Mouse (Mus musculus): ENCODE data around the gene Casc3. TPM values are rescaled to one million over a fixed set of nuclear protein-coding genes. Genes with fewer than 3 reads are reported as not detected.
"Not testable (repeated sequence)": the region's sequence is repeated elsewhere in the genome, so short reads cannot be mapped to it uniquely, and the experiment has no call there.

The Casc3 gene
- total and polyA plus RNA-seq, 2 experiments from 2014 or later: 32.2 to 39.7 TPM

- Histone ChIP-seq H3K4me2 (ENCODE audit: low read depth, low read length, poor library complexity, severe bottlenecking) (peak overlapping the region; percentile 63), H3K4me1 (ENCODE audit: insufficient read depth, low read length) (peaks cover 3% of the 10 kb centered on the region; the same call in 1 of the 2 replicates), H3K27me3 (ENCODE audit: insufficient read depth, low read length) (no peaks in the 10 kb centered on the region), H3K36me3 (ENCODE audit: insufficient read depth, low read length) (peaks cover 24% of the 10 kb centered on the region), H3K9me3 (ENCODE audit: low read length) (no peaks in the 10 kb centered on the region), H3K4me3 (ENCODE audit: low read depth, low read length) (peak overlapping the region; percentile 63), H3K27ac (ENCODE audit: low read depth, low read length) (peak overlapping the region; percentile 92), H3K9ac (replicated peaks; ENCODE audit: low read length, poor library complexity, severe bottlenecking) (peak overlapping the region; percentile 84)
- TF ChIP-seq CTCF (IDR thresholded peaks at IDR 0.05): peak; percentile 52
- peak; percentile 97 for ATAC-seq (ENCODE audit: low FRiP score)
- peak; percentile 99 for DNase-seq (ENCODE audit: low spot score)
- WGBS: under 1% methylated on average over 59 of the region's 84 CpGs
Measured at GRCm38 (mm10) chr11:98809457-98810290, 5.0 kb downstream of the Casc3 start.

GRCm38 (mm10) chr11:98810686-98811085, 6.0 kb downstream of the Casc3 start:
- no peak for TF ChIP-seq CTCF (IDR thresholded peaks at IDR 0.05)
- WGBS: 76% methylated on average over 7 of the region's 7 CpGs
- Histone ChIP-seq H3K4me3 (ENCODE audit: low read depth, low read length) (peak overlapping the region; percentile 63), H3K9me3 (ENCODE audit: low read length) (no peaks in the 10 kb centered on the region), H3K9ac (replicated peaks; ENCODE audit: low read length, poor library complexity, severe bottlenecking) (peak overlapping the region; percentile 84), H3K4me2 (ENCODE audit: low read depth, low read length, poor library complexity, severe bottlenecking) (peak overlapping the region; percentile 63), H3K4me1 (ENCODE audit: insufficient read depth, low read length) (peaks cover 3% of the 10 kb centered on the region; the same call in 1 of the 2 replicates), H3K36me3 (ENCODE audit: insufficient read depth, low read length) (peaks cover 14% of the 10 kb centered on the region), H3K27ac (ENCODE audit: low read depth, low read length) (no peak overlapping the region), H3K27me3 (ENCODE audit: insufficient read depth, low read length) (no peaks in the 10 kb centered on the region)
- ATAC-seq (ENCODE audit: low FRiP score) (no peak), DNase-seq (ENCODE audit: low spot score) (no peak)

GRCm38 (mm10) chr11:98816706-98817239, 12.1 kb downstream of the Casc3 start:
- H3K9ac ChIP-seq (replicated peaks; ENCODE audit: low read length, poor library complexity, severe bottlenecking): no peak overlapping the region
- peaks cover 30% of the 10 kb centered on the region for H3K36me3 ChIP-seq (ENCODE audit: insufficient read depth, low read length)
- TF ChIP-seq CTCF (IDR thresholded peaks at IDR 0.05): no peak
- H3K4me3 ChIP-seq (ENCODE audit: low read depth, low read length): no peak overlapping the region
- no peak overlapping the region for H3K4me2 ChIP-seq (ENCODE audit: low read depth, low read length, poor library complexity, severe bottlenecking)
- WGBS: 92% methylated on average over 1 of the region's 1 CpGs
- no peaks in the 10 kb centered on the region for H3K27me3 ChIP-seq (ENCODE audit: insufficient read depth, low read length)
- H3K9me3 ChIP-seq (ENCODE audit: low read length): no peaks in the 10 kb centered on the region
- H3K4me1 ChIP-seq (ENCODE audit: insufficient read depth, low read length): no peaks in the 10 kb centered on the region
- no peak overlapping the region for H3K27ac ChIP-seq (ENCODE audit: low read depth, low read length)
- no peak for ATAC-seq (ENCODE audit: low FRiP score)
- DNase-seq (ENCODE audit: low spot score): no peak

GRCm38 (mm10) chr11:98820968-98821367, 16.3 kb downstream of the Casc3 start:
- H3K9ac ChIP-seq (replicated peaks; ENCODE audit: low read length, poor library complexity, severe bottlenecking): no peak overlapping the region
- WGBS: 97% methylated on average over 5 of the region's 5 CpGs
- DNase-seq (ENCODE audit: low spot score): no peak
- H3K4me3 ChIP-seq (ENCODE audit: low read depth, low read length): no peak overlapping the region
- H3K27ac ChIP-seq (ENCODE audit: low read depth, low read length): no peak overlapping the region
- H3K9me3 ChIP-seq (ENCODE audit: low read length): no peaks in the 10 kb centered on the region
- no peaks in the 10 kb centered on the region for H3K4me1 ChIP-seq (ENCODE audit: insufficient read depth, low read length)
- no peak overlapping the region for H3K4me2 ChIP-seq (ENCODE audit: low read depth, low read length, poor library complexity, severe bottlenecking)
- no peaks in the 10 kb centered on the region for H3K27me3 ChIP-seq (ENCODE audit: insufficient read depth, low read length)
- no peak for ATAC-seq (ENCODE audit: low FRiP score)
- H3K36me3 ChIP-seq (ENCODE audit: insufficient read depth, low read length): peaks cover 51% of the 10 kb centered on the region
- TF ChIP-seq CTCF (IDR thresholded peaks at IDR 0.05): no peak

- not testable (repeated sequence) for H3K4me3 ChIP-seq (ENCODE audit: low read depth, low read length); H3K27ac ChIP-seq (ENCODE audit: low read depth, low read length); H3K4me2 ChIP-seq (ENCODE audit: low read depth, low read length, poor library complexity, severe bottlenecking); DNase-seq (ENCODE audit: low spot score); H3K27me3 ChIP-seq (ENCODE audit: insufficient read depth, low read length); H3K4me1 ChIP-seq (ENCODE audit: insufficient read depth, low read length); ATAC-seq (ENCODE audit: low FRiP score); H3K9me3 ChIP-seq (ENCODE audit: low read length); H3K9ac ChIP-seq (replicated peaks; ENCODE audit: low read length, poor library complexity, severe bottlenecking)
- 100% methylated on average over 2 of the region's 2 CpGs for WGBS
- peaks cover 56% of the 10 kb centered on the region for H3K36me3 ChIP-seq (ENCODE audit: insufficient read depth, low read length)
Measured at GRCm38 (mm10) chr11:98826071-98826470, 21.4 kb downstream of the Casc3 start.

- Histone ChIP-seq H3K4me1 (ENCODE audit: insufficient read depth, low read length) (no peaks in the 10 kb centered on the region), H3K4me3 (ENCODE audit: low read depth, low read length) (no peak overlapping the region), H3K36me3 (ENCODE audit: insufficient read depth, low read length) (peaks cover 56% of the 10 kb centered on the region), H3K27ac (ENCODE audit: low read depth, low read length) (no peak overlapping the region), H3K27me3 (ENCODE audit: insufficient read depth, low read length) (no peaks in the 10 kb centered on the region), H3K4me2 (ENCODE audit: low read depth, low read length, poor library complexity, severe bottlenecking) (no peak overlapping the region), H3K9ac (replicated peaks; ENCODE audit: low read length, poor library complexity, severe bottlenecking) (no peak overlapping the region), H3K9me3 (ENCODE audit: low read length) (no peaks in the 10 kb centered on the region)
- DNase-seq (ENCODE audit: low spot score) (no peak), ATAC-seq (ENCODE audit: low FRiP score) (no peak)
- no peak for TF ChIP-seq CTCF (IDR thresholded peaks at IDR 0.05)
- WGBS: 80% methylated on average over 2 of the region's 2 CpGs
Measured at GRCm38 (mm10) chr11:98827877-98828276, 23.2 kb downstream of the Casc3 start.

Data from midbrain, postnatal 0 days (tissue).